Mouse (Mus musculus): Measurements from ENCODE around the gene Hspa12a.

Gene Hspa12a

GRCm38 (mm10) chr19:58879330-58879957 is 64.0 kb downstream of the Hspa12a start:
- ChIA-PET CTCF (interaction anchor here in 1 of 4 experiments (0.6 kb wide), 1 partner anchor 544 kb away, joined by 3 read pairs; no protein-coding TSS in a partner anchor), POLR2A (interaction anchor here in 1 of 4 experiments (0.6 kb wide), 1 partner anchor 74 kb away, joined by 4 read pairs; no protein-coding TSS in a partner anchor)

- ChIA-PET CTCF (no interaction called here), POLR2A (interaction anchor here in 1 of 4 experiments (1.2 kb wide), 1 partner anchor 86 kb away, joined by 3 read pairs; no protein-coding TSS in a partner anchor)
Observed at GRCm38 (mm10) chr19:58878560-58878959, 64.9 kb downstream of the Hspa12a start.

- CTCF ChIA-PET = no interaction called here
Observed at GRCm38 (mm10) chr19:58873536-58873935, 69.9 kb downstream of the Hspa12a start.

GRCm38 (mm10) chr19:58872381-58873259 is 70.8 kb downstream of the Hspa12a start:
- CTCF ChIA-PET = interaction anchor here (0.6 to 1.6 kb wide), 6 partner anchors 12 to 584 kb away, joined by 3 to 10 read pairs (median 4); no protein-coding TSS in a partner anchor
- POLR2A ChIA-PET = interaction anchor here in 2 of 4 experiments (0.9 to 1.4 kb wide), 3 partner anchors 8 to 12 kb away, joined by 3 to 6 read pairs (median 3); no protein-coding TSS in a partner anchor

More at GRCm38 (mm10) chr19:58873536-58873935, 69.9 kb downstream of the Hspa12a start:
- POLR2A ChIA-PET = no interaction called here

GRCm38 (mm10) chr19:58871878-58872277 is 71.6 kb downstream of the Hspa12a start:
- ChIA-PET POLR2A (interaction anchor here in 3 of 4 experiments (0.6 to 1.4 kb wide), 4 partner anchors 9 to 12 kb away, joined by 3 to 6 read pairs (median 4); no protein-coding TSS in a partner anchor), CTCF (interaction anchor here (0.6 to 1.6 kb wide), 8 partner anchors 11 to 1773 kb away, joined by 3 to 11 read pairs (median 4); no protein-coding TSS in a partner anchor)

- ChIA-PET CTCF (no interaction called here), POLR2A (no interaction called here)
Observed at GRCm38 (mm10) chr19:58866651-58867050, 76.8 kb downstream of the Hspa12a start.

- CTCF ChIA-PET = no interaction called here
Observed at GRCm38 (mm10) chr19:58865224-58865623, 78.2 kb downstream of the Hspa12a start.

GRCm38 (mm10) chr19:58864006-58864573 is 79.4 kb downstream of the Hspa12a start:
- ChIA-PET CTCF (interaction anchor here in 1 of 4 experiments (0.6 kb wide), 1 partner anchor 54 kb away, joined by 5 read pairs; no protein-coding TSS in a partner anchor), POLR2A (no interaction called here)

More at GRCm38 (mm10) chr19:58865224-58865623, 78.2 kb downstream of the Hspa12a start:
- POLR2A ChIA-PET = no interaction called here

- ChIA-PET CTCF (interaction anchor here in 2 of 4 experiments (0.5 to 1.2 kb wide), 8 partner anchors 21 to 1035 kb away, joined by 3 to 4 read pairs (median 3); no protein-coding TSS in a partner anchor), POLR2A (interaction anchor here in 3 of 4 experiments (0.6 to 2.1 kb wide), 5 partner anchors 10 to 52 kb away, joined by 3 to 6 read pairs (median 5); no protein-coding TSS in a partner anchor)
Observed at GRCm38 (mm10) chr19:58861174-58861760, 82.2 kb downstream of the Hspa12a start.

- ChIA-PET POLR2A (interaction anchor here (0.6 to 2.1 kb wide), 7 partner anchors 11 to 51 kb away, joined by 3 to 6 read pairs (median 5); no protein-coding TSS in a partner anchor), CTCF (interaction anchor here in 2 of 4 experiments (0.5 to 1.2 kb wide), 8 partner anchors 11 to 1035 kb away, joined by 3 to 4 read pairs (median 3); no protein-coding TSS in a partner anchor)
Observed at GRCm38 (mm10) chr19:58860255-58861173, 82.9 kb downstream of the Hspa12a start.

- POLR2A ChIA-PET = interaction anchor here in 3 of 4 experiments (0.6 to 2.1 kb wide), 5 partner anchors 12 to 51 kb away, joined by 3 to 6 read pairs (median 5); no protein-coding TSS in a partner anchor
- CTCF ChIA-PET = no interaction called here
Observed at GRCm38 (mm10) chr19:58859831-58860254, 83.6 kb downstream of the Hspa12a start.

- CTCF ChIA-PET = no interaction called here
- POLR2A ChIA-PET = interaction anchor here in 2 of 4 experiments (0.7 to 2.1 kb wide), 3 partner anchors 12 to 32 kb away, joined by 3 to 6 read pairs (median 3); no protein-coding TSS in a partner anchor
Observed at GRCm38 (mm10) chr19:58859357-58859756, 84.1 kb downstream of the Hspa12a start.

GRCm38 (mm10) chr19:58856129-58856855 is 87.2 kb downstream of the Hspa12a start:
- CTCF ChIA-PET = no interaction called here
- POLR2A ChIA-PET = no interaction called here

GRCm38 (mm10) chr19:58854899-58855298 is 88.6 kb downstream of the Hspa12a start:
- CTCF ChIA-PET = no interaction called here

GRCm38 (mm10) chr19:58853036-58853735 is 90.3 kb downstream of the Hspa12a start:
- CTCF ChIA-PET = no interaction called here
- POLR2A ChIA-PET = no interaction called here

More at GRCm38 (mm10) chr19:58854899-58855298, 88.6 kb downstream of the Hspa12a start:
- POLR2A ChIA-PET = no interaction called here
